Mouse (Mus musculus): ENCODE data around the gene Psmd14. TPM values are rescaled to one million over a fixed set of nuclear protein-coding genes. Genes with fewer than 3 reads are reported as not detected.

The Psmd14 gene
- total RNA-seq, 1 experiment from 2014 or later: 97.1 TPM

GRCm38 (mm10) chr2:61813521-61813920 is 102.0 kb downstream of the Psmd14 start:
- DNase-seq: no peak

- peak; percentile 22 for DNase-seq
Observed at GRCm38 (mm10) chr2:61814548-61815473, 103.3 kb downstream of the Psmd14 start.

GRCm38 (mm10) chr2:61815583-61816313 is 104.3 kb downstream of the Psmd14 start:
- DNase-seq: peak; percentile 26

- DNase-seq: no peak
Observed at GRCm38 (mm10) chr2:61818197-61818596, 106.7 kb downstream of the Psmd14 start.

- no peak for DNase-seq
Observed at GRCm38 (mm10) chr2:61820203-61820602, 108.7 kb downstream of the Psmd14 start.

GRCm38 (mm10) chr2:61823426-61824140 is 112.1 kb downstream of the Psmd14 start:
- DNase-seq: no peak

- DNase-seq: no peak
Observed at GRCm38 (mm10) chr2:61837243-61837806, 125.8 kb downstream of the Psmd14 start.

Small RNA genes within 50 kb of the gene (microRNA-seq; reads per million reads assigned to microRNA genes)
- gene Gm22403: 0 reads per million in 2 experiments

Other genes with a start within 250 kb of the Psmd14 start
- 46.7 and 56.3 TPM in 2 replicates for gene Tank, start 133.1 kb upstream of the Psmd14 start, total RNA-seq (2021)
- gene Tbr1, start 91.2 kb downstream of the Psmd14 start, total RNA-seq (2021): not detected in 2 replicates